Mouse (Mus musculus) frontal cortex, postnatal 10 days (tissue): ENCODE measurements at regions not wholly inside any gene's neighbourhood (a gene's known extent, or its start where the extent isn't known, plus 50 kb on each side); places are given as distances from the start of the nearest gene placed in this dataset.

ENCODE experiments used
- DNase-seq, 2 experiments: peaks; one replicate each; pipeline ENCODE4 v3.0.0; 2022; ENCODE audit warnings: low spot score in 2 of 2, mixed read lengths in 1 of 2

DNA sequence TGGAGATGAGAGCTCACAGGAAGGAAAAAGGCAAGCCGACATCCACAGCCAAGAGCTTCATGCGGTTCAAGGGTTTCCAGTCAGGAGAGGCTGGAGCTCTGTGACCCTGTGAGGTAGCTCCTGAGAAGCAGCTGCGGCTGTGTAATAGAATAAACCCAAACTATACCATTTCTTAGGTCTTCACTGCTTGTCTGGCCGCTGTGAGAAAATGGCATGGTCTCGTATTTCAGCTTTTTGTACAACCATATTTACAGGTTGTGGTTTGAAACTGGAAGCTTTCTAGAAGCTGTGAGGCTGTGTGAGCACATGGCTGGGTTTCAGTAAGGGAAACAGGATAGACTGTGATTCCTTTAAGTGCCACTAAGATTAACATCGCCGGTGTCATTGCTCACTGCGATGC lies 388.6 kb upstream of the Gm11114 start:
- no peak for DNase-seq

DNA sequence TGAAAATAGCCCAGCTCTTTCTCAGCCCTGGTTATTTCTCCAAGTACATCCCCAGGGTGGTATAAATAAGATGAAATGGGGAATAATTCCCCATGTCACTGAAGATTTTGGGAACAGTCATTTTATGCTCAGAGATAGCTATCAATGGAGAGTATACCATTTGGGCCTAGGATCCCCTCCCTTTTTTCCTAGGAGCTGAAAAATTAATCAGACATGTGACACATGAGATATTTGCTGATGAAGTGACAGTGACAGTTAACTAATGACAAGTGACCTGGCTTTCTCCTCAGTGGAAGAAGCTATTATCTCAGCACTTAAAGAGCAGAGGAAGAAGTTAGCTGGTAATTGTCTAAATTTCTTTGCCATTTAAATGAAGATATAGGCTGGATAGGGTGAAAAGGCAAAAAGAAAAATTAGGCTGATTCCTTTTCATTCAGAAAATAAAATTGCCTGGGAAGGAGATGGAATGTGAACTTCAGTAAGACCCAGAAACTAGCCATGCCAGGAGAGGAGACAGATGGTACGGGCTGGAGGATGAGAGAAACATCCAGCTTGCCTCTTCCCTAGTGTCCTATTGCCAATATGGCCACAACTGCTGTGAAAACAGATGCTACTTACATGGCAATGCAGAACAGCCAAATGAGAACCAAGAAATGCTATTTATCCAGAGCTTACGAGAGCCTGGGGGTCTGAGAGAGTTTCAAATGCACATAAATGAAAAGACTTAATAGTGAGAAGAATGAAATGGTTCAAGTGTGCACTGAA lies 376.1 kb upstream of the Gm11114 start:
- no peak for DNase-seq

DNA sequence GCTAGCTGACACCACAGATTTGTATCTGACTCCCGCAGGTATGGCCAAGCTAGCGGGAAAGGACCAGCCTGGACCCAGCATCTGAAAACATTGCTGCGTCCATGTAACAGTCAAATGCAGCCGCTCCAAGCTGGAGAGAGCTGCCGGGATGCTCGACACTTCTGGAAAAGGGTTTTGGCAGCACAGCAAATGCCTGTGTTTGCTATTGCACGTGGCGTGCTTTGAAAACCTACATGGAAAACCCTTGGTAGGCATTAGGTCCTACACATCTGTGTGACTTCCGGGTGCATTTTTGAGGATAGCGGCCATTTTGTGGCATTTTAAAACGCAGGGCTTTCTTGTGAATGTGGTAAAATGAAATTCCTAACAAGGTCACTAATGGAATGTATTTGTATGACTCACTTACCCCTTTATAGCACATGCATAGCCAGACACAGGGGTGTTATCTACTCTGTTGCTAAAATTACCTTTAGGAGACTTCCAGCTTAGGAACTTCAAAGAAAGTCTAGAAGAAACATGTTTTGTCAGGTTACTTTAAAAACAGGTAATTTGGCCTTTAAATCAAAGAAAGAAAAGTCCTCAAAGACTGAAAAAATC lies 345.9 kb upstream of the Gm11114 start:
- DNase-seq: no peak

DNA sequence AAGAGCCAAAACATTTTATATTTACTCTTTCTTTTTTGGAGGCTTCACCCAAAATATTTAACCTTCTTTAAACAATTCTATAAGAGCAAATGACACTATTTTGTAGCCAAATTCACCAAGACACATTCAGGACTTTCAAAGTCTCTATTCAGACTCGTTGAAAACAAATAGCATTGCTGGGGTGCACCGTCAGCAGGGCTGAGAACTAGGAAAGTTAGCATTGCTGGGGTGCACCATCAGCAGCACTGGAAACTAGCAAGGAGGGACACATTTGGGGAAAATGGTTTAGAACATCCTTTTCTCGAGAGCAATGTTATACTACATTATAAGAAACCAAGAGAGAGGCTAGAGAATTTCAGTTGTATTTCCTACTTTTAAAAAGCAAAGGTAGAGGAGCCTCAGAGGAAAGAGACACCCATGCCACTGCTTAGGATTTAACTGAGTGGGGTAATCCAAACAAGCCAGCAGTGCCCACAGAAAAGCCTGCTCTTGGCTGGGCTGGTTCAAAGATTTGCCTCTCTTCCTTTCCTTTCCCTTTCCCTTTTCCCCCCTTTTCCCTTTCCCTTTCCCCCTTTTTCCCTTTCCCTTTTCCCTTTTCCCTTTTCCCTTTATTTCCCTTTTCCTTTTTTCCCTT lies 342.5 kb upstream of the Gm11114 start:
- DNase-seq: no peak

DNA sequence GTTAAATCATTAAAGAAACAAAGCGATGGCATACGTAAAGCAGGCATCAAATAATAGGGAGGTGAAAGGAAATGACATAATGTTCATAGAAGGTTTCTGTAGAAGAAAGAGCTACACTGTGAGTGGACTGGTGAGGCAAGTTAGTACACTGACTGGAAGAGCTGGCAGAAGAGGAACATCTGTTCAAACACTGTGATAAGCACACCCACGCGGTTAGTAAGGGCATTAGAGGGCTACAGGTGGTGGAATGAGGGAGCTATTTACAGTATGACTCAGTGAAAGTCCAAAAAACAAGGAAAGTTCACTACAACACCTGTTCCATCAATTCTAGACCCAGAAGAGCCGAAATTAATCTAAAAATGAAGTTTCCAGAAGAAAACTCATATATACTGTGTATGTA lies 335.1 kb upstream of the Gm11114 start:
- no peak for DNase-seq

DNA sequence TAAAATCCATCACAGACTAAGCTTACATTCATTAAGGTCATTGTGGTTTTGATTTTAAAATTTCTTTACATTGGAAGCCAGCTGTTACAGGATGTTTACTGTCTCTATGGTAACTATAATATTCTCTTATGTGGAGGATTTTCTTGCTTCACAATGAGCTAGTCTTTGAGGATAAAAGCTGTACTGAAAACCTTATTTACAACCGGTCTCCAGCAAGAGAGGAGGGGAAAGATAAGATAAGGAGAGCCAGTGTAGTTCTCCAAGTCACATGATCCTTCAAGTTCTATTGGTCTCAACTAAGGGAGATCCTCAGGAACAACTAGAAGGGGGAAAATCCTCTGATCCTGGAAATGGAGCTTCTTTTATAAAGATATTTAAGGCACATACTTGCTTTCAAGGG lies 309.2 kb upstream of the Gm11114 start:
- DNase-seq: no peak

DNA sequence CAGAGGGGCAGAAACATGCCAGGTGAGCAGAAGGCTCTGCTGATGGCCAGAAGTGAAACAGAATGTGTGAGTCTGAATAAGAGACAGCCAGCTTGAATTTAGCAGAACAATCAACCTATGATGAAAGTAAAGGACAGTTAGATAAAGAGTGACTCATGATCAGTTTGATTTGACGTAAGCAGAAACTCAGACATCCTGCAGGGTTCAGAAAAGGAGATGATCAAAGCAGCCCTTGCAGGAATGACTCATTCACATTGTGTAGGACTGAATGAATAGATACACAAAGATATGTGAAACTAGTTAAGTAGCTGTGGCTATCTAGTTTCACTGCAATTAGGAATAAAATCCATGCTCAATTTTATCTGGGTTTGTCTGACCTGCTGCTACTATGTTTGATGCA lies 301.2 kb upstream of the Gm11114 start:
- no peak for DNase-seq

DNA sequence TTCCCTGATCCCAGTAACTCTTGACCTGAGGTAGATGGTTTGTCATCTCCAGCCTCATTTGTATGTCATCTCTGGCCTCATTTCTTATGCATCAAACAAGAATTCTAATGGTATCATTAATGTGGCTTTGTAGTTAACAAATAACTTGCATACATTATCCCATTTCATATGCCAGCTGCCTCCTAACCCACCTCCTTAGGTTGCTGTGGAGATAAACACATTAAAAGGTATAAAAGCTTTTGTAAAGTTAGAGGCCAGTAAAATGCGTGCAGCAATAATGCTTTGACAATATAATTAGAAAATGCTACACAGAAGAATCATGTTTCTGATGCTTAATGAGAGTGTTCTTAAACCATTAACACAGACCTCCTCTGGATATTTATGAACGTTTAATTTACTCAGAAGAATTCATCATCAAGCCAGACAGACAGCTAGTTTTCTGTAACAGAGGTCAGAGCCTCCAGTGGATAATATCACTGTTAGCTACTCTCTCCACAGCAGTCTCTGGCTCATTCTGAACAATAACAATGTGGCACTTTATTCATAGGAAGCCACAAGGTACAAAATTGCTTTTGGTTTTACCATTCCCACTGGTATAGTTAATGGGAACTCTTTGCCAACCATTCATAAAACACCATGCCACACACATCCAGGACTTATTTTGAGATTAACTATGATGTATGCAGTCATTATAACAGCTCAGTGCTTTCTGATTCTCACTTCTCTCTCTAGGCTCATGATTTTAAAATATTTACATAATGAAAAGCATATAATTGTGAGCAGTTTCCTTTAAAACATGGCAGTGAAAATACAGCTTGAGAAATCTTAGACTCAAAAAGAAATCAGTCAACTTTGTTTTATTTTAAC lies 264.2 kb upstream of the Gm11114 start:
- no peak for DNase-seq

DNA sequence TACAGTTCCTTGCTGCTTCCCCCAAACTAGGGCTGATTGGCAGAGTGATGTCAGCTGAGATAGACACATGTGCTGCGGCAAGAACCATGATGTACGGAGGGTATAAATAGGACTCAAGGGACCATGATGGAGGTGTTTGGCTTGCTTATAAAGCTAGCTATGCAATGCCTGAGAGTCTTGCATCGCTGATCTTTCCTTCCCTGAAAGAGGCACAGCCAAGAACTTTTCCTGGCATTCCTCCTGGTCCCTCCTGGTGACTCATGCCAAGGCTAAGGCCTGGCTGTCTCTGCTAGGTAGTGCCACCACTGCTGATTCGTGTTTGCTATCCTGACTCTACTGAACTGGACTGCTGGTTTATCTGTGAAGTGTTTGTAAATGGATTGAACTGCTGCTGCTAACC lies 260.0 kb upstream of the Gm11114 start:
- no peak for DNase-seq

DNA sequence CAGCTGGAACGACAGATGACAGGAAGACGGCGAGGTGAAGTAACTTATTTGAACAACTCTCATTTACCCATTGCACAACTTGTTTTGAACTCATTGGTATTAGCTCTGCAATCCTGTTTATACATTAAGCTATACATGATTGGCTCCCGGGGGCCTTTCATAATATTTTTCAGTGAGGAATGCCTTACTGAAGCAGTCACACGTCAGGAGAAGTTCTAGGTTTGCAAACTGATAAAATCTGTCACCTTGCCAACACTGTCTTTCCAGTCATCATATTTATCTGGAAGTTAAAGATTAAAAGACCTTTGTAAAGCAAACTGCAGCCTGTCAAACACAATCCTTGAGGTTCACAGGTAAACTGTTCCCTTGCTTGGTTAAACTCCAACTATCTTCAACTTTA lies 232.6 kb upstream of the Gm11114 start:
- no peak for DNase-seq

DNA sequence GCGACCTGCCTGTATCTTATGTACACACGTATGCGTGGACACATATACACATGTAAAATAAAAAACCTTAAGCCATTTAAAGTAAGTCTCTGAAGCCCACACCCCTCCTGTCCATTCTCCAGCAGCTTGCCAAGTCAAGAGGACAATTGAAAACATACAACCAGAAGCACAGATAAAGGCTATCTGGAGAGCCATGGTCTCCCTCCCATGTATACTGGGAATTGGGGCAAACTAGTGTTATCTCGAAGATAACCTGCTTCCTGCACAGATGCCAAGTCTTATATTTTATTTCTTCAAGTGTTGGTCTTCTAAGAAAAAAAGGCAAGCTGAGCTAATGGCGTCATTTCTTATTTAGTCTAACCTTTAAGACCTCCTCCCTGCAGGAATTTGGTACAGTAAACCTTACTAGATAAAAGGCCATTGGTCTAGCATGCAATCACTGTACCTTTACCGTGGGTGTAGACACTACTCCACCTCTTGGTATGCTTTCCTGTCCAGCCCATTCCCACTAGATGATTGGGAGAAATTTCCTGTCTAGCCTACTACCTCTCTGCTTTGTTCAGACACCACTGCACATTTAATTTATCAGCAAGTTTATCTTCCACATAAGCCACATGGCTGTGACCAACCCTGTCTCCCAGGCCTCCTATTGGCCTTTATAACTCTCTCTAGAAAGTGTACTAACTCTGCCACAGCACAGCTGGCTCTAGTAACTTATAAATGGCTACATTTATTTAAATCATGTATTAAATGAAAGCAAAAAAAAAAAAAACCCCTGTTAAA lies 223.8 kb upstream of the Gm11114 start:
- DNase-seq: no peak

DNA sequence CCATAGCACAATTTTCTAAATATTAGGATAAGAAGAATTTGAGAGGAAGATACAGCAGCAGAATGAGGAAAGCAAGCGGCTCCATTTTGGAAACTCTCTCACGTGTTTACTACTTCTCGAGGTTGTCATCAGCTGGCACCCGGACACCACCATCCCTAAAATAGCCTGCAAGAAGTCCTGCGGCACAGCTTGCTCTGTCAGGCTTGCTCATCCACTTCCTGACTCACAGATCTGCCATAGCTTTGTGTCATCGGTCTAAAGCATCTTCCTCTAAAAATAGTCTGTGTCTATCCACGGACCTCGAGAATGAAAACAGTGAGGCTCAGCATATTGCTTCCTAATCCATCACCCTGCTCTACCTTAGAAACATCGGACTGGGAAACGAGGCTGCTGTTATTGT lies 222.3 kb upstream of the Gm11114 start:
- DNase-seq: peak; percentile 16 to 28

DNA sequence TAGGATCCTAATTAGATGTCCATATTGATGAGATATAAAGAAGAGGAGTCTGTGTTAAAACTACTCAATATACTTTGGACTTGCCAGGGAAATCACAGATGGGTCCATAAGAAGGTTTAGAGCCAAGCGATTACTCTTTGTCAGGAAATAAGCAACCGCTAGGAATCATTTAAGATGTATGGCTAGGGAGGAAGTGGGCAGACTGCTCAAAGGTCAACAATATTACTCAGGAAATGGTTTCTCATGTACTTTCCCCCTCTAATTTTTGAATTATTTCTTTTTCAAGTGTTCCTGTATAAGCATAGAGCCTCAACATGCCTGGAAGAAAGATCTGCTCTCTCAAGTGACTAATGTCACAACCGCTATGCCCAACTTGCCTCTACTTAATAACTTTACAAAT lies 217.3 kb upstream of the Gm11114 start:
- DNase-seq: no peak

DNA sequence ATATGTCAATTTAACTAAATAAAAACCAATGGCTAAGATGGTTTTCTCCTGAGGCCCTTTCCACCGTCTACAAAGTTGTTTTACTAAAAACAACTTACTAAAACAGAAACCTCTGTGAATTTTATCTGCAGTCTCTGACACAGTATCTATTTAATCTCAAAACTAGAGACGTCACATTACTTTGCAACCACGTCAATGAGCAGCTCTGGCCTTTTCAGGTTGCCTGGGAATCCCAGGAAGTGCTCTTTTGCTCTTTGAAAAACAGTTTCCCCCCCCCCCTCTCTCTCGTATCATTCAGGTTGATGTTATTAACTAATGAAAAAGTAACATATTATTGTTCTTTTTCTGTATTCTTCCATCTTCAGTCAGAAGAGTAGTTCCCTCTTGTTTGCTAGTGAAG lies 216.1 kb upstream of the Gm11114 start:
- no peak for DNase-seq

DNA sequence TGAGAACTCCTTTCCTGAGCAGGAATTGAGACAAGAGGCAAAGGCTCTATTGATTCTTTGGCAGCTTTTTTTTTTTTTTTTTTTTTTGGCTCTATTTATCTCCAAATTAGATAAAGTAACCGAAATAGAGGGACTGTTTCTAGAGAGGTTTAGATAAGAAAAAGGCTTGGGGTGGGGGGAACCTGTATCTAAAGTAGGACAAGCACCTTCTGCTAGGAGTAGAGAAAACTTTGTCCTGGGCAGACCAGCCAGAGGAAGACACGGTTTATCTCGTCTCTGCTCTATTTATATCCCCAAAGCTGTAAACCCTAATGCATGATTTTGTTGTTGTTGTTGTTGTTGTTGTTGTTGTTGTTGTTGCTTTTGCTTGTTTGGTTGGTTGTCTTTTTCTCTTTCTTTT lies 199.6 kb upstream of the Gm11114 start:
- DNase-seq: no peak

DNA sequence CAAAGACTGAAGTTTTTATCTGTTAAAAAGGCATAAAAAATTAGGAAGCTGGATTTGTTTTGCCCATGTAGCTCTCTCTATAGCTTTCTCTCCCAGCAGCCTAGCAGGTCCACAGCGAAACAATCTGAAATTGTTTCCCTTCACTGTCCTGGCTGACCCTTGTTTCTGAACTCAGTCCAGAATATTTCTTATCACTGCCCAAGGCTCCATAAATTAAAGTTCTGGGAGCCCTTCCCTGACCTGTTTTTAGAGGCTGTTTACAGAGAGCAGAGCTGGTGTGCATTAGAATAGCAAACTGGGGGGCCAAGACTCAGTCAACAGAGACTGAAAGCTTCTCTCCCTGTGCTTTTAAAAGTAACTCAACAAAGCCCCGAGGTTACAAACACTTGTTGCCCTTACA lies 198.3 kb upstream of the Gm11114 start:
- DNase-seq: no peak

DNA sequence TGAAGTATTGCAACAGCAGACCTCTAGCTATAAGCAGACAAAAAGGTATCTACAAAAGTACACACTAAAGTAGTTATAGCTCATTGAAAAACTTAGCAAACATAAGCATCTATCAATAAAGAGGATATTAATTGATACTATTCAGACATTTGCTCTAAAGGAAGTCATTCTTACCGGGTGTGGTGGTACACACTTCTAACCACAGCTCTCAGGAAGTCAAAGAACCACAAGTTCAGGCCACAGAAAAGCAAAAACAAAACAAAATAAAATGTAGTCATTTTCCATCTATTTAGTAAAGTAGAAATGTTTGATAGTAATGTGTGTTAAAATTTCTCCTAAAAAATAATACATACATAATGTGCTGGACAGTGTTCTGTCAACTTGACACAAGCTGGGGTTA lies 192.5 kb upstream of the Gm11114 start:
- DNase-seq: no peak

DNA sequence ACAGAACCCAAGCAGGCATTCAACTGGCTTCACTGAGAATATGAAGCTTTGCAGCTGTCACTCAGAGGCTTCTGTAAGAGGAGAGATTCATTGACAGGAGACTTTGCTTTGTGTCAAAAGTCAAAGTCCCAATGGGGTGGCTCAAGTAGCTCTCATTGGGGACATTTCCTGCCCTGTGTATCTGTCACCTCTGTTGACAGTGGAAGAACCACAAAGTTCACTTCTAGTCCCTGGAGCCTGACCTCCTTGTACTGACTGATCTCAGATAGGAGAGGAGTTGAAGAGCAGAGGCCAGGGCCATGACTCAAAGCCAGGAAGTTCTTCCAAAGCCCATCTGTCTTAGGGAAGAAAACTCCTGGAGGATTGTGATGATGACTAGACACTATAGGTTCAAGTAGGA lies 191.5 kb upstream of the Gm11114 start:
- no peak for DNase-seq

DNA sequence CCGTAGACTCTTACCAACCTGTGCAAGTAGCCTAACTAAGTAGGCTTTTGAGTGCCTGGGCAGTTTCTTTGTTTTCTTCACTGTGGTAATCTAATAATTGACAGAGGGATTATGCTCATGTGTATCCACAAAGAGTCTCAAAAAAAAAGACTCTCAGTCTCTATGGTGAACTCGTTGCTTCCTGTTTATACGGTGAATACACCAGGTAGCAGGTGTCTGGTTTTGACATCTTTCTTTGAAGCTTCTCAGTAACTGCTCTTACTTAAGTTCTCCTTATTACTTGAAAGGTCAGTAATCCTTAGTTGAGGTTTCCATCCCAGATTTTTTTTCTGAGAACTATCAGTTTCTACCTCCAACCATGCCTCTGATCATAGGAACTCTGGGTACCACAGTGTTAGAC lies 188.9 kb upstream of the Gm11114 start:
- DNase-seq: no peak

DNA sequence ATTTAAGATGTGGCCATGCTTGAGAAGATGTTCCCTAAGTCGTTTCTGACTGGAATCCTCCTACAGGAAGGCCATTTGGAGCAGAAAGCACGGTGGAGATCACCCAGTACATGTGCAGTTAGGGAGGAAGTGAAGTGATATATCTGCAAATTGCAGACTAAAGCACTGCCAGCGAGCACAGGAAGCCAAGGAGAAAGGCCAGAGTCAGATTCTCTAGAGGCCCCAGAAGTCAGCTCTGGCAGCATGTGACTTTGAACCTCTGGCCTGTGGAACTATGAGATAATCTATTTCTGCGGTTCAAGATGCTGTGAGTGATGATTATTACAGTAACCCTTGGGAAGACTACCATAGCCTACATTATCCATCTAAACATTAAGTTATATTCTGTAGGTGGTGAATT lies 186.8 kb upstream of the Gm11114 start:
- no peak for DNase-seq

DNA sequence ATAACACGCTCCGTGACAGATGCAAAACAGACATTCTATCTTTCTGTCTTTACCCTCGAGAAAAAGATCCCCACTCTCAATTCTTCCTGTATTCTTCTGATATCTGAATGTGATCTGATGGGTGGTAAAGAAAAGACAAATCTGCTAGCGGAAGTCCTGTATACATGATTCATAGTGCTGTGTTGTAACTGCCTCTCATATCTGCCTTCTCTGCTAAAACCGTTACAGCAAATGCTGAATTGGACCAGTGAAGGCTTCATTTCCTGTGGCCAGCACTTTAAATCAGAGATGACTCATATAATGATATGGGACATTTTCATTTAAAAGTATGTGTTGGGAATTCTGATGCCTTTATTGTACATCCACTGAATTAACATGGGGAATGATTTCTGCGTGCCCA lies 186.0 kb upstream of the Gm11114 start:
- no peak for DNase-seq

DNA sequence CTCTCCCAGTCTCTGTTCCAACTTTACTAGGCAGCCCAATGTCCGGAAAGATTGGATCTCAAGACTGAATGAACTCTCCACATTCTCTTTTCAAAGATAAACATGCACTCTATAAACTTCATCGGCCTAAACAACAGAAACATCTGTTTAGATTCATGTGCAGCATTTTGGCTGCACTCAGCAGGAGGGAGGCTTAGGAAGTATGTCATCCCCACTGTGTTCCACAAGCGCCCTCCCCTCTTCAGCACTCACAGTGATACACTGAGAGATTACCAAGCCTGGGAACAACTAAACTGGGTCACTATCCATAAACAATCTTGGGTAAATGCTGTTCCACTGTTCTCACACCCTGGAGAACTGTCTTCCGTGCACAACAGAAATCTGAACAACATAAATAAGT lies 185.5 kb upstream of the Gm11114 start:
- no peak for DNase-seq
